Mouse (Mus musculus): ENCODE results near the gene Ghr. TPM values are rescaled to one million over a fixed set of nuclear protein-coding genes. Genes with fewer than 3 reads are reported as not detected.
A peak's percentile ranks its signal among the peaks of the same experiment; 100 is the strongest.

Ghr gene
- total RNA-seq, 2 experiments from 2014 or later: 170 to 178 TPM

GRCm38 (mm10) chr15:3293477-3293876 is 289.8 kb downstream of the Ghr start:
- no peak for DNase-seq

DNA sequence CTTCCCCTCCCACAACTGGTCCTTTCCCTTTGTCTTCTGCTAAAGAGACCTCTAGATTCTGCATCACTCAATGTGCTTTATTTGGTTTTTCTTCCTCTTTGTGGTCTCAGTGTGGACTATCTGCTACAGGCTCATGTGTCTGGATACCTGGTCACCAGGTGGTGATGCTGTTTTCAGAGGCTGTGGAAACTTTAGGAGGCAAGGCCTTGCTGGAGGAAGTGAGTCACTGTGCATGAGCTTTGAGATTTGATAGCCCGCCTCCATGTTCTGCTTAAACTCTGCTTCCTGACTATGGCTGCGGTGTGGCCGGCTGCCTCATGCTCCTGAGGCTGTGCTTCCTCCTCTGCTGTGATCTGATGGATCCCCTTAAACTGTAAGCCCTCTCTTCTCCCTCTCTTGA is 292.9 kb downstream of the Ghr start:
- no peak for DNase-seq

DNA sequence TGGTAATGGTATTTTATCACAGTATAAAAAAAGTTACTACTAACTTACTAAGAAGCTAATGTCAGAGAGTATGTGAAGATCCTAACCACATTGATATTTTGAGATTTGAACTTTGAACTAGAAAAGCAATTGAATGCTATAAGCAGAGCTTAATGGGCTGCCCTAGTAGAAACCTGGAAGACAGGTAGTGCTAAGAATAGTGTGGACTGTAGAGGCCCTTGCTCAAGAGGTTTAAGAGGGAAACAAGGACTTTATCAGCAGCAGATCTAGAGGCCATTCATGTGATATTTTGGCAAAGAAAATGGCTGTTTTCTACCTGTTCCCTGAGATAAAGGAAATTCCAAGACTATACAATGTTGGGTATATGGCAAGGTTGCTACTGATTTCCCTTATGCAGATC is 297.3 kb downstream of the Ghr start:
- no peak for DNase-seq

GRCm38 (mm10) chr15:3281737-3282136 is 301.6 kb downstream of the Ghr start:
- no peak for DNase-seq

- no peak for DNase-seq
Observed at GRCm38 (mm10) chr15:3281216-3281615, 302.1 kb downstream of the Ghr start.

- DNase-seq: no peak
Observed at GRCm38 (mm10) chr15:3279242-3279641, 304.1 kb downstream of the Ghr start.

DNA sequence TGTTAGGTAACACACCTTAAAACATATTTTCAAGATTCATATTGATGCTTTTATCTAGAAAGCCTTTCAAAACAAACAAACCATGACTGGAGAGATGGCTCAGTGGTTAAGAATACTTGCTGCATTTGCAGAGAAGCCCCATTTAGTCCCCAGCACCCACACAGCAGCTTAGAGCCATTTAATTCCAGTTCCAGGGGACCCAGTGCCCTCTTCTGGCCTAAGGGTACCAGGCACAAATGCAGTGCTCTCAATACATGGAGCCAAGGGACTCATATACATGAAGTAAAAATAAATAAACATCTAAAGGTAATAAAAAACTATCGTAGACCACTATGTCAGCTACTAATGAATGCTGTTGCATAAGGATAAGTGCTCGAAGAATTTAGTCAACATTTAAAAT is 305.9 kb downstream of the Ghr start:
- DNase-seq: no peak

- no peak for DNase-seq
Observed at GRCm38 (mm10) chr15:3273191-3273590, 310.1 kb downstream of the Ghr start.

DNA sequence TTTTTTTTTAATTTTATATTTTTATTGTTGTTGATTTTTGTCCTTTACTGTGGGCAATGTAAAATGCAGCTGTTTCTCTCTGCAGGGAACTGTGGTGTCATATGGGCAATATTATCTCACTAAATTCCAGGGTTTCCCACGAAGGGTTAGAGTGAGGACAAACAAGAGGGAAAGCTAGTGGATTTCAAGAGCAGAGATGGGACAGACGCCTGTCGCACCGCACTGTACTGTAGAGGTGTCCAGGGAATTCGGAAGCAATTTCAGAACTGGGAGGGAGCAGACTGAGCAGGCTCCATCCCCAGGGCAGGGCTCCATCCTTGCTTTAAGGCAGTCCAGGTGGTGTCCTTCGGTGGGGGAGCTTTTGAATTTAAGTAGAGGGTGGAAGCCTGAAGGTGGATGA is 312.1 kb downstream of the Ghr start:
- peak; percentile 51 to 71 for DNase-seq

DNA sequence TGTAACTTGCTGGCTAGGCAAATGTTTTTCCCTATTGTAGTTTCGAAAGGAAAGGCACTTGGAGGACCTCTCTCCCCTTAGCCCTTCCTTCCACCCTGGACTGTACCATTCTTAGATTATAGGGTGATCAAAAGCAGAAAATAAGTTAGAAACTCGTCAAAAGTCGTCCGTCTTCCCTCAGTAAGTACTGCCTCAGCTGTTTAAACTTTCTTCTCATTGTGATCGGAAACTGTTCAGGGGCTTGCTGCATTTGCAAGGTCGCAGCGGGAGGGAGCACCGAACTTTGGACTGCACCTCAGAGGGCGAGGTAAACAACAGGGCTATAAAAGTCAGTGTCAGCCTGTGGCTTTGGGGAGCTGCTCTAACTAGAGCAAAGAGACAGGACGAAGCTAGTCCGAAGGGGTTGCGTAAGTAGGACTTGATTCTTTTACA is 312.6 kb downstream of the Ghr start:
- DNase-seq: peak; percentile 94 to 97

DNA sequence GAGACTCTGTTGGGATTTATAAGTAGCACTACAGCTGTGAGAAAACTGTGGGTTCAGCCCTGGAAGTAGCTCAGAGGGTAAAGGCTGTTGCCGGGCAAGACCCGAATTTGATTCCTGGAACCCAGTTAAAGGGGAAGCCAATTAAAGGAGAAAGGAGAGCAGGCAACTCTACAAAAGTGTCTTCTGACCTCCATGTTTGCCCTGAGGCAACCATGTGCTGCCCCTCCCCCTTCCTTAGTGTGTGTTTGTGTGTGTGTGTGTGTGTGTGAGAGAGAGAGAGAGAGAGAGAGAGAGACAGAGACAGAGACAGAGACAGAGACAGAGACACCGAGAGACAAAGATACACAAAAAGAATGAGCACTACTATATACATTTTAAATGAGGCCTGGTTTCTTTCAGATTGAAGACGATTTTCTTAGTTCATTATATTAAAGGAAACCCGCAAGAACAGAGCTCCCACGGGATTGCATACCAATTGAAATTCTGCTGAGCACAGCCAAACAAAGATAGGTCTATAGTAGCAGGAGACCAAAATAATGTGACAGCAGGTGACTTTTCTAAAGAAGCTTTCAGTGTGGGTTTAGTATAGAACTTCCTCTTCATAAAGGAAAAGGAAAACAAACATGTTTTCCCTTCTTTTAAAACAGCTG is 313.2 kb downstream of the Ghr start:
- peak in 1 of 2 experiments; percentile 60 for DNase-seq

GRCm38 (mm10) chr15:3269496-3269895 is 313.8 kb downstream of the Ghr start:
- no peak for DNase-seq

GRCm38 (mm10) chr15:3268247-3268646 is 315.0 kb downstream of the Ghr start, which contains the start of gene Selenop:
Gene Selenop (plus strand): TSS chr15:3268547.
- DNase-seq: no peak

Data from heart, adult 18-20 months (tissue).